Mouse (Mus musculus) embryonic facial prominence, embryonic 10.5 days (tissue): ENCODE results near the gene Knop1. TPM values are rescaled to one million over a fixed set of nuclear protein-coding genes. Genes with fewer than 3 reads are reported as not detected.

Source experiments
- DNase-seq: peaks from one replicate; pipeline ENCODE4 v3.0.0-alpha.2; 2017; ENCODE audit warnings: low spot score
- H3K27ac ChIP-seq: fragments of 300-500 bp; sonication (generic); replicated peaks from 2 replicates; pipeline ENCODE4 v1.5.1; 2016; ENCODE audit warnings: mild to moderate bottlenecking
- H3K27me3 ChIP-seq: fragments of 300-500 bp; sonication (generic); replicated peaks from 2 replicates; pipeline ENCODE4 v1.6.1; 2016; ENCODE audit warnings: low read depth, mild to moderate bottlenecking; ENCODE audit not compliant: poor library complexity, severe bottlenecking
- H3K36me3 ChIP-seq: fragments of 300-500 bp; sonication (generic); replicated peaks from 2 replicates; pipeline ENCODE4 v1.6.1; 2016; ENCODE audit warnings: mild to moderate bottlenecking, moderate library complexity
- H3K4me1 ChIP-seq: fragments of 300-500 bp; sonication (generic); 2 replicates; pipeline ENCODE4 v1.6.1; 2016
- H3K4me3 ChIP-seq: fragments of 300-500 bp; sonication (generic); 2 replicates; pipeline ENCODE4 v1.5.1; 2016; ENCODE audit warnings: mild to moderate bottlenecking, moderate library complexity
- H3K9me3 ChIP-seq: fragments of 300-500 bp; sonication (generic); 2 replicates; pipeline ENCODE4 v1.6.1; 2016; ENCODE audit warnings: mild to moderate bottlenecking
- WGBS: fragments of 180-500 bp; shearing (Covaris S2); methylation state at CpG from one replicate; pipeline ENCODE4 v1.1.7; 2016; 5-methylcytosine and 5-hydroxymethylcytosine counted together
- polyA plus RNA-seq: library from polyadenylated mRNA; unstranded; fragments of >200 nt; fragmentation: Nextera tagmentation; extraction: Ambion mirVana; gene quantifications from 2 replicates; pipeline ENCODE4 v1.2.1, GENCODE M21; 2016

The Knop1 gene
- 161 and 162 TPM in 2 replicates for polyA plus RNA-seq

GRCm38 (mm10) chr7:118855877-118856304 lies at the start of gene Knop1:
Knop1 (minus strand) TSS chr7:118856254.
- peak within 1 kb of the TSS; percentile 88 for H3K27ac ChIP-seq
- peaks cover 17% of the 10 kb centered on the region for H3K4me1 ChIP-seq
- H3K36me3 ChIP-seq, result peaks cover 50% of the 10 kb centered on the region
- peak within 1 kb of the TSS; percentile 91 for H3K4me3 ChIP-seq
- H3K27me3 ChIP-seq, result no peaks in the 10 kb centered on the region
- H3K9me3 ChIP-seq, result no peaks in the 10 kb centered on the region
- under 1% methylated on average over 46 of the region's 46 CpGs for WGBS
- DNase-seq, result no peak

- Histone ChIP-seq H3K36me3 (no peaks in the 10 kb centered on the region), H3K9me3 (no peaks in the 10 kb centered on the region), H3K4me1 (no peaks in the 10 kb centered on the region; the same call in 1 of the 2 replicates), H3K4me3 (no peak overlapping the region), H3K27me3 (no peaks in the 10 kb centered on the region), H3K27ac (no peak overlapping the region)
- DNase-seq, result no peak
- 86% methylated on average over 4 of the region's 4 CpGs for WGBS
Measured at GRCm38 (mm10) chr7:118904530-118904929, 48.5 kb upstream of the Knop1 start.

GRCm38 (mm10) chr7:118903879-118904278 lies 47.8 kb upstream of the Knop1 start:
- no peaks in the 10 kb centered on the region for H3K27me3 ChIP-seq
- 89% methylated on average over 9 of the region's 9 CpGs for WGBS
- H3K36me3 ChIP-seq, result no peaks in the 10 kb centered on the region
- DNase-seq, result no peak
- no peaks in the 10 kb centered on the region for H3K9me3 ChIP-seq
- no peaks in the 10 kb centered on the region; the same call in 1 of the 2 replicates for H3K4me1 ChIP-seq
- no peak overlapping the region for H3K27ac ChIP-seq
- H3K4me3 ChIP-seq, result no peak overlapping the region

- no peak for DNase-seq
- Histone ChIP-seq H3K27me3 (no peaks in the 10 kb centered on the region), H3K27ac (no peak overlapping the region), H3K4me3 (no peak overlapping the region), H3K36me3 (no peaks in the 10 kb centered on the region), H3K4me1 (no peaks in the 10 kb centered on the region), H3K9me3 (no peaks in the 10 kb centered on the region)
- WGBS, result 82% methylated on average over 13 of the region's 13 CpGs
Measured at GRCm38 (mm10) chr7:118902944-118903343, 46.9 kb upstream of the Knop1 start.

GRCm38 (mm10) chr7:118900090-118900489 lies 44.0 kb upstream of the Knop1 start:
- Histone ChIP-seq H3K4me1 (peaks cover 8% of the 10 kb centered on the region; the same call in 1 of the 2 replicates), H3K27ac (no peak overlapping the region), H3K4me3 (no peak overlapping the region), H3K27me3 (no peaks in the 10 kb centered on the region), H3K36me3 (no peaks in the 10 kb centered on the region), H3K9me3 (no peaks in the 10 kb centered on the region)
- DNase-seq, result no peak
- WGBS, result 72% methylated on average over 2 of the region's 2 CpGs

- H3K4me1 ChIP-seq, result peaks cover 8% of the 10 kb centered on the region; the same call in 1 of the 2 replicates
- no peak overlapping the region for H3K4me3 ChIP-seq
- no peak overlapping the region for H3K27ac ChIP-seq
- H3K9me3 ChIP-seq, result no peaks in the 10 kb centered on the region
- H3K27me3 ChIP-seq, result no peaks in the 10 kb centered on the region
- DNase-seq, result no peak
- no peaks in the 10 kb centered on the region for H3K36me3 ChIP-seq
Measured at GRCm38 (mm10) chr7:118898063-118898462, 42.0 kb upstream of the Knop1 start.

- Histone ChIP-seq H3K9me3 (no peaks in the 10 kb centered on the region), H3K4me1 (peaks cover 8% of the 10 kb centered on the region), H3K36me3 (no peaks in the 10 kb centered on the region), H3K27me3 (no peaks in the 10 kb centered on the region), H3K27ac (0 out of 2 replicates have a peak overlapping the region, but pooled peaks have one; percentile 40), H3K4me3 (no peak overlapping the region)
- no peak for DNase-seq
- WGBS, result 48% methylated on average over 10 of the region's 10 CpGs
Measured at GRCm38 (mm10) chr7:118895469-118896450, 39.7 kb upstream of the Knop1 start.

GRCm38 (mm10) chr7:118889046-118889680 lies 33.1 kb upstream of the Knop1 start:
- H3K9me3 ChIP-seq, result no peaks in the 10 kb centered on the region
- H3K36me3 ChIP-seq, result no peaks in the 10 kb centered on the region
- H3K27ac ChIP-seq, result 0 out of 2 replicates have a peak overlapping the region, but pooled peaks have one; percentile 32
- 9% methylated on average over 3 of the region's 3 CpGs for WGBS
- H3K4me1 ChIP-seq, result peaks cover 15% of the 10 kb centered on the region
- no peaks in the 10 kb centered on the region for H3K27me3 ChIP-seq
- DNase-seq, result no peak
- H3K4me3 ChIP-seq, result no peak overlapping the region

- no peaks in the 10 kb centered on the region for H3K9me3 ChIP-seq
- DNase-seq, result no peak
- no peak overlapping the region for H3K4me3 ChIP-seq
- no peak overlapping the region for H3K27ac ChIP-seq
- 27% methylated on average over 6 of the region's 6 CpGs for WGBS
- no peaks in the 10 kb centered on the region for H3K27me3 ChIP-seq
- no peaks in the 10 kb centered on the region for H3K36me3 ChIP-seq
- H3K4me1 ChIP-seq, result peaks cover 26% of the 10 kb centered on the region
Measured at GRCm38 (mm10) chr7:118887303-118888055, 31.4 kb upstream of the Knop1 start.

GRCm38 (mm10) chr7:118884969-118885368 lies 28.9 kb upstream of the Knop1 start:
- Histone ChIP-seq H3K27ac (no peak overlapping the region), H3K9me3 (no peaks in the 10 kb centered on the region), H3K36me3 (no peaks in the 10 kb centered on the region), H3K4me3 (no peak overlapping the region), H3K4me1 (peaks cover 28% of the 10 kb centered on the region), H3K27me3 (no peaks in the 10 kb centered on the region)
- WGBS, result 80% methylated on average over 4 of the region's 4 CpGs
- no peak for DNase-seq

GRCm38 (mm10) chr7:118883957-118884356 lies 27.9 kb upstream of the Knop1 start:
- Histone ChIP-seq H3K9me3 (no peaks in the 10 kb centered on the region), H3K27ac (no peak overlapping the region), H3K4me3 (no peak overlapping the region), H3K27me3 (no peaks in the 10 kb centered on the region), H3K36me3 (no peaks in the 10 kb centered on the region), H3K4me1 (peaks cover 27% of the 10 kb centered on the region)
- 71% methylated on average over 4 of the region's 4 CpGs for WGBS
- no peak for DNase-seq

- Histone ChIP-seq H3K4me3 (no peak overlapping the region), H3K36me3 (no peaks in the 10 kb centered on the region), H3K27me3 (no peaks in the 10 kb centered on the region), H3K27ac (no peak overlapping the region), H3K9me3 (no peaks in the 10 kb centered on the region), H3K4me1 (peaks cover 16% of the 10 kb centered on the region)
- WGBS, result 80% methylated on average over 3 of the region's 3 CpGs
- DNase-seq, result no peak
Measured at GRCm38 (mm10) chr7:118879466-118880029, 23.5 kb upstream of the Knop1 start.
